Mouse (Mus musculus): ENCODE results near the gene Gm26602. TPM values are rescaled to one million over a fixed set of nuclear protein-coding genes. Genes with fewer than 3 reads are reported as not detected.

The Gm26602 gene
- total and polyA plus RNA-seq, 2 experiments from 2014 or later = 39.2 TPM; not detected in 1

DNA sequence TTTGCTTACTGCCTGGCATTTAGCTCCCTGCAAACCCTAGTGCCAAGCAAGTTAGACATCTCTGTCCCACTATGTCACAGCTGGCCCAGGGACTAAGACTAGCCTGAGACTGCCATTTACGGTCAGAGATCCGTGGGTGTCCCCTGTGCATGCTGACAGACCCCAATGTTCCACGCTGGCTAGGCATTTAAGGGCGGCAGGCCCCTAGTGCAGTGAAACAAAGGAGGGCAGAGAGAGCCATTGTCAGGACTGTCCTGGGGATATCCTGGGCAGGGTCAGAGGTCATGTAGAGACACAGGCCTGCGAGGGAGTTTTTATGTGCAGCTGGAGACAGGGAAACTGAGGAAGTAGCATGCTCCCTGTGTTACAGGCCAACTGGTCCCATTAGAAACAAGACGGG is 23.2 kb downstream of the Gm26602 start:
- Histone ChIP-seq H3K4me1 (ENCODE audit: insufficient read depth) (peaks cover 6% of the 10 kb centered on the region; the same call in 1 of the 2 replicates), H3K4me3 (ENCODE audit: low read depth, low read length) (no peak overlapping the region), H3K9ac (no peak overlapping the region), H3K27me3 (ENCODE audit: insufficient read depth, low read length) (no peaks in the 10 kb centered on the region), H3K27ac (ENCODE audit: low read depth, low read length) (no peak overlapping the region), H3K9me3 (ENCODE audit: low read length) (no peaks in the 10 kb centered on the region), H3K4me2 (ENCODE audit: low read depth) (no peak overlapping the region), H3K36me3 (ENCODE audit: insufficient read depth) (peaks cover 13% of the 10 kb centered on the region; the same call in 1 of the 2 replicates)
- 41% methylated on average over 6 of the region's 6 CpGs for WGBS
- ATAC-seq (no peak), DNase-seq (no peak)
- TF ChIP-seq CTCF (IDR thresholded peaks at IDR 0.05; ENCODE audit: low read depth) = no peak

DNA sequence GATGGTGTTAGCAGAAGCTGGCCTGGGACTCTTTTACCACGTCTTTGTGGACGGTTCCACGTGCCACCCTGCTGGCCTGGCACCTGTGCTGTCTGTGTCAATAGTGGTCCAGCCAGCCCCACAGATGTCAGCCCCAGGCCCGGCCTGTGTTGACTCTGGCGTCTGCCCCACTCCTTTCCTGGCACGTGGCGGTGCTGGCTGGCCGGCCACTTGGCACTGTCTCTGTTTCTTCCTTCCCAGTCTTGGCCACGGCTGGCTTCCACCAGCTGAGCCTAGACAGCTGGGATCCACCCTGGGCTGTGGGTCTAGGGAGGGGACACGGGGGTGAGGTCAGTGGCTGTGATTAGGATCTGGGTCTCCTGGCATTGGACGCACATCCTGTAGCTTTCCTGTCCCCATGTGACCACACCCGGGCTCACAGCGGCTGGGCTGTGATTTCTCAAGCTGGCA is 23.6 kb downstream of the Gm26602 start:
- 42% methylated on average over 13 of the region's 13 CpGs for WGBS
- Histone ChIP-seq H3K27me3 (ENCODE audit: insufficient read depth, low read length) (no peaks in the 10 kb centered on the region), H3K4me2 (ENCODE audit: low read depth) (no peak overlapping the region), H3K9me3 (ENCODE audit: low read length) (no peaks in the 10 kb centered on the region), H3K4me3 (ENCODE audit: low read depth, low read length) (no peak overlapping the region), H3K4me1 (ENCODE audit: insufficient read depth) (0 out of 2 replicates have a peak, but pooled peaks cover 4% of the 10 kb centered on the region), H3K36me3 (ENCODE audit: insufficient read depth) (peaks cover 13% of the 10 kb centered on the region; the same call in 1 of the 2 replicates), H3K27ac (ENCODE audit: low read depth, low read length) (0 out of 2 replicates have a peak overlapping the region, but pooled peaks have one; percentile 15), H3K9ac (no peak overlapping the region)
- TF ChIP-seq CTCF (IDR thresholded peaks at IDR 0.05; ENCODE audit: low read depth) = no peak
- DNase-seq (peak; percentile 60), ATAC-seq (peak; percentile 75)

DNA sequence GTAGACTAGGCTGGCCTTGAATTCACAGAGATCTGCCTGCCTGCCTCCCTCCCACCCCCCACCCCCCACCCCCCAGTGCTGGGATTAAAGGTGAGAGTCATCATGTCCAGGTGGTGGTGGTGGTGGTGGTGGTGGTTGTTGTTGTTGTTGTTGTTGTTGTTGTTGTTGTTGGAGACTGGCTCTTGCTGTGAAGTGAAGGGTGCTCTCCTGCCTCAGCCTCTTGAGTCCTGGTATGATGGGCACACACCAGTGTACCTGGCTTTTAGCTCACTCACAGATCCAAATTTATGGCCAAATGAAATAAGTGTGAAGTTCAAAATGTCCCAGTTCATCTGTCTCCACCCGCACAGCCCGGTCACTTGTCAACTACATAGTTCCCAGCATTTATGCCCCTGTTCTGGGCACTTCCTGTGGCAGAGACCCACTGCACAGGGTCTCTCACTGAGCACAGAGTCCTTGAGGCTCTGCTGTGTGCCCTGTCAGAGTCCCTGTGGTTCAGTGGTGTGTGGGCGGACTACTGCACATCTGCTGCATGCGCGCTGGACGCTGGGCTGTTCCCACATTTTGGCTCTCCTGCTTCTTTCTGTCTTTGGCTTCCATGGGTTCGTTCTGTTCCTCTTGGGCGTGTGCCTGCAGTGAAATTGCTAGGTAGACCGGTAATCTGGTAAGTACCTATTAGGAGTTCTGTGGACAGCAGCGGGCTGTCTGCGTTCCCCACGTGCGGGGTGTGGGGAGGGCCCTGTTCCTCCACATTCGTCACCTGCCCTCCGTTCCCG is 24.3 kb downstream of the Gm26602 start:
- DNase-seq (no peak), ATAC-seq (no peak)
- WGBS = 82% methylated on average over 16 of the region's 16 CpGs
- Histone ChIP-seq H3K4me1 (ENCODE audit: insufficient read depth) (no peaks in the 10 kb centered on the region), H3K36me3 (ENCODE audit: insufficient read depth) (peaks cover 13% of the 10 kb centered on the region; the same call in 1 of the 2 replicates), H3K27ac (ENCODE audit: low read depth, low read length) (no peak overlapping the region), H3K4me2 (ENCODE audit: low read depth) (no peak overlapping the region), H3K9ac (no peak overlapping the region), H3K4me3 (ENCODE audit: low read depth, low read length) (no peak overlapping the region), H3K27me3 (ENCODE audit: insufficient read depth, low read length) (no peaks in the 10 kb centered on the region), H3K9me3 (ENCODE audit: low read length) (no peaks in the 10 kb centered on the region)
- TF ChIP-seq CTCF (IDR thresholded peaks at IDR 0.05; ENCODE audit: low read depth) = no peak

DNA sequence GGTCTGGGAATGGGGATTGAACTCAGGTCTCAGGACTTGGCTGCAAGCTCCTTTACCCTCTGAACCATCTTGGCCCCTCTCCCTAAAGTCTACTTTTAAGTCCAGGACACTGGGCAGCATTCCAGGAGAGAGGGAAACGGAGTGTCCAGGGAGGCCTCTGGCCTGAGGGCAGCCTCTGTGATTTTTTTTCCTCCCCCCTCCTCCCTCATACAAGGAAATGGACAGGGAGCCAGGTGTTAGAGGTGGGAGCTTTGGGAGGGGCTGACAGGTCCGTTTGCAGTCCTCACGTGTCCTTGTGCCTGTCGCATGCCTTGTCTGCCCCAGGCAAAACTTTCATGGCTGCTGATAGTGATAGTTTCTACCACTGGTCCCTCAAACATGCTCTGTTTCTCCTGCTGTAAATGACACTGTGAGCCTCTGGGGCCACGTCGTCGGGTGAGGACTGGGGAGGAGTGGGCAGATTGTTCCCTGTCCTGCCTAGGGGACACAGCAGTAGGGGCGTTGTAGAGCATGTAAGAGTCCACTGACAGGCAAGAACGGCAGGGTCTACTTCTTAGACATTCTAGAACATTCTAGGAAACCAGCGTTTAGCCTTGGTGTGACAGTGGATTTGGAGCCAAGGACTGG is 25.7 kb downstream of the Gm26602 start:
- DNase-seq (no peak), ATAC-seq (no peak)
- Histone ChIP-seq H3K9me3 (ENCODE audit: low read length) (no peaks in the 10 kb centered on the region), H3K4me1 (ENCODE audit: insufficient read depth) (no peaks in the 10 kb centered on the region), H3K27me3 (ENCODE audit: insufficient read depth, low read length) (no peaks in the 10 kb centered on the region), H3K27ac (ENCODE audit: low read depth, low read length) (no peak overlapping the region), H3K9ac (no peak overlapping the region), H3K4me2 (ENCODE audit: low read depth) (no peak overlapping the region), H3K4me3 (ENCODE audit: low read depth, low read length) (no peak overlapping the region), H3K36me3 (ENCODE audit: insufficient read depth) (peaks cover 8% of the 10 kb centered on the region; the same call in 1 of the 2 replicates)
- 76% methylated on average over 10 of the region's 10 CpGs for WGBS
- TF ChIP-seq CTCF (IDR thresholded peaks at IDR 0.05; ENCODE audit: low read depth) = no peak

DNA sequence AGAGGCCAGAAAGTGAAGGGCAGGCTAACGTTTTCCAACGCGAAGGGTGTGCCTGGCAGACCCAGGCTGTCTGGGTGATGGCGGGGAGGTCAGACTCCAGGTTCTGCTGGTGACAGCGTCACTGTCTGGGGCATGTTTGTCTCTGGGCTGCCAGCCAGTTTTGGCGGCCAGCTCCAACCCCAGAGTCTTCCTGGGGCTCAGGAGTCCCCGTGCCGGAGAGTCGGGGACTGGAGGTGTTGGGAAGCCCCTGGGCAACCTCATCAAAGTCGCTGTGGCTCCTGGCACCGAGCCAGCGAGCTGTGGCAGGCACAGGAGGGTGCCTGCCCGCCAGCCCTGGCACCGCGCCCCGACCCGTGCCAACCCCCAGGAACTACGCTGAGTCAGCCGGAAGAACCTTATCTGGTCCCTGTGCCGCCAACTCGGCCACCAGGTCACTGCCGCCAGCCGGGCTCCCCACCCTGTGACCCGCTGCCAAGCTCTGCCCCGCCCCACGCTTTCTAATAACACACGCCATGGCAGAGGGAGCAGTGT is 26.3 kb downstream of the Gm26602 start:
- ATAC-seq (no peak), DNase-seq (no peak)
- Histone ChIP-seq H3K36me3 (ENCODE audit: insufficient read depth) (peaks cover 2% of the 10 kb centered on the region; the same call in 1 of the 2 replicates), H3K9me3 (ENCODE audit: low read length) (no peaks in the 10 kb centered on the region), H3K9ac (no peak overlapping the region), H3K4me1 (ENCODE audit: insufficient read depth) (no peaks in the 10 kb centered on the region), H3K27ac (ENCODE audit: low read depth, low read length) (no peak overlapping the region), H3K4me3 (ENCODE audit: low read depth, low read length) (no peak overlapping the region), H3K4me2 (ENCODE audit: low read depth) (0 out of 2 replicates have a peak overlapping the region, but pooled peaks have one; percentile 19), H3K27me3 (ENCODE audit: insufficient read depth, low read length) (no peaks in the 10 kb centered on the region)
- 36% methylated on average over 27 of the region's 27 CpGs for WGBS
- no peak for TF ChIP-seq CTCF (IDR thresholded peaks at IDR 0.05; ENCODE audit: low read depth)

DNA sequence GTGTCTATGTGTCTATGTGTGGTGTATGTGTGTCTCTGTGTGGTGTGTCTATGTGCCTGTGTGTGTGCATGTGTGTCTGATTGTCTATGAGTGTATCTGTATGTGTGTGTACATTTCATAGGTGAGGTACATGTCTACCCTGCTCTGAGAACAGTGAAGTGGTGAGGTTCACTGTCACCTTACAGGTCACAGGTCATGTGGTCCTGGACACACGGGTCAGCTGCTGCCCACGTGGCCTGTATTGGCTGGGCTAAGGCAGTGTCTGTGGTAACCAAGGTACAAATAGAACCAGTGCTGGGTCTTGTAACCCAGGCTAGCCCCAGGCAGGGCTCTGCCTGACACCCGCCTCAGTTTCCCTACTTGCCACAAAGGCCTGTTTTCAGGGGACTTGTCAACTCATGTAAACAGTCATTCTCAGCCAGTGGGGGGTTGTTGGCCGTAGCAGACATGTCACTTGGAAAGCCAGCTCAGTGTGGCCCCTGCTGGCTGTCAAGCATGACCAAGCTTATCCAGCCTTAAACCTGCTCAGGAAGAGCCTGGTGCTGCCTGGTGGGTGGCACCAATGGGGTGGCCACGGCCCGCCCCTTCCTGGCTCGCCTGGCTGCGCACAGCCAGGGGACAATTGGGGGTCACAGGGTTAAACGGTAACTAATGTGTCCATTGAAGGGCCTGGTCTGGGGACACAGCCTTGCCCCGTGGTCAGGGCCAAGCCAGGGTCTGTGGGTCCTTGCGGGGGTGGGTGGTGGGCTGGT is 27.3 kb downstream of the Gm26602 start:
- Histone ChIP-seq H3K27ac (ENCODE audit: low read depth, low read length) (no peak overlapping the region), H3K27me3 (ENCODE audit: insufficient read depth, low read length) (no peaks in the 10 kb centered on the region)
- 71% methylated on average over 11 of the region's 11 CpGs for WGBS

More for the DNA sequence above, 27.3 kb downstream of the Gm26602 start:
- TF ChIP-seq CTCF (IDR thresholded peaks at IDR 0.05; ENCODE audit: low read depth) = no peak
- H3K9ac ChIP-seq = no peak overlapping the region
- H3K4me3 ChIP-seq (ENCODE audit: low read depth, low read length) = no peak overlapping the region
- DNase-seq = no peak
- H3K4me2 ChIP-seq (ENCODE audit: low read depth) = no peak overlapping the region
- H3K36me3 ChIP-seq (ENCODE audit: insufficient read depth) = no peaks in the 10 kb centered on the region; the same call in 1 of the 2 replicates
- H3K9me3 ChIP-seq (ENCODE audit: low read length) = no peaks in the 10 kb centered on the region
- H3K4me1 ChIP-seq (ENCODE audit: insufficient read depth) = no peaks in the 10 kb centered on the region
- ATAC-seq = no peak

All from forebrain, postnatal 0 days (tissue).